Mouse (Mus musculus) liver, adult 2 months (tissue): ENCODE data around the gene Fbxo6. TPM values are rescaled to one million over a fixed set of nuclear protein-coding genes. Genes with fewer than 3 reads are reported as not detected.
"Not testable (repeated sequence)": the region's sequence is repeated elsewhere in the genome, so short reads cannot be mapped to it uniquely, and the experiment has no call there.

ENCODE experiments used
- DNase-seq: peaks from one replicate; pipeline ENCODE4 v3.0.0-alpha.2; 2011; ENCODE audit warnings: low read depth, low spot score; ENCODE audit errors: extremely low read depth
- H3K27ac ChIP-seq: fragments of 200-500 bp; replicated peaks from 2 replicates; pipeline ENCODE4 v1.5.1; 2012; ENCODE audit warnings: low read depth, mild to moderate bottlenecking, control low read depth, inconsistent platforms, low read length; ENCODE audit not compliant: insufficient read depth
- H3K27me3 ChIP-seq: fragments of 200-500 bp; 2 replicates; pipeline ENCODE4 v1.6.1; 2012; ENCODE audit warnings: mild to moderate bottlenecking, moderate library complexity, low read length, inconsistent platforms; ENCODE audit not compliant: control insufficient read depth, insufficient read depth
- H3K36me3 ChIP-seq: fragments of 200-500 bp; 2 replicates; pipeline ENCODE4 v1.6.1; 2012; ENCODE audit warnings: low read length, inconsistent platforms; ENCODE audit not compliant: control insufficient read depth, insufficient read depth
- H3K4me1 ChIP-seq: fragments of 200-500 bp; 2 replicates; pipeline ENCODE4 v1.6.1; 2011; ENCODE audit warnings: low read length; ENCODE audit not compliant: control insufficient read depth, insufficient read depth
- H3K4me3 ChIP-seq: fragments of 200-500 bp; 2 replicates; pipeline ENCODE4 v1.5.1; 2011; ENCODE audit warnings: low read depth, mild to moderate bottlenecking, control low read depth, low read length, moderate library complexity; ENCODE audit not compliant: insufficient read depth
- H3K79me2 ChIP-seq: fragments of 200-500 bp; 2 replicates; pipeline ENCODE4 v1.6.1; 2012; ENCODE audit warnings: inconsistent platforms, mild to moderate bottlenecking, low read length, moderate library complexity; ENCODE audit not compliant: control insufficient read depth, insufficient read depth
- H3K9ac ChIP-seq: fragments of 200-500 bp; 2 replicates; pipeline ENCODE4 v1.6.1; 2012; ENCODE audit warnings: low read depth, mild to moderate bottlenecking, control low read depth, inconsistent platforms, low read length
- CTCF ChIP-seq: fragments of 200-500 bp; IDR thresholded peaks from 2 replicates; pipeline ENCODE4 v1.5.1; 2011; ENCODE audit warnings: low read depth, low read length, control low read depth
- POLR2A ChIP-seq: fragments of 200-500 bp; IDR thresholded peaks from 2 replicates; pipeline ENCODE4 v1.6.1; 2011; ENCODE audit warnings: low read length, control low read depth; ENCODE audit not compliant: insufficient read depth; ENCODE audit errors: extremely low read depth
- WGBS: fragments of 180-500 bp; shearing (Covaris S2); methylation state at CpG from one replicate; pipeline ENCODE4 v1.1.7; 2018; 5-methylcytosine and 5-hydroxymethylcytosine counted together
- polyA plus RNA-seq: library from polyadenylated mRNA; depleted of rRNA; stranded (reverse); fragments of >200 nt; gene quantifications from 2 replicates; pipeline ENCODE4 v1.2.3, GENCODE M21; 2012
- total RNA-seq: library from RNA; depleted of rRNA; stranded (reverse); fragments of >200 nt; gene quantifications from 2 replicates; pipeline ENCODE4 v1.2.3, GENCODE M21; 2014

The Fbxo6 gene
- total and polyA plus RNA-seq, 2 experiments: 38.7 to 91.9 TPM

- Histone ChIP-seq H3K27me3 (no peaks in the 10 kb centered on the region), H3K36me3 (no peaks in the 10 kb centered on the region), H3K4me1 (no peaks in the 10 kb centered on the region), H3K9ac (no peak overlapping the region), H3K27ac (no peak overlapping the region), H3K4me3 (no peak overlapping the region), H3K79me2 (no peaks in the 10 kb centered on the region)
- TF ChIP-seq CTCF: no peak
- TF ChIP-seq POLR2A: no peak
- 81% methylated on average over 9 of the region's 9 CpGs for WGBS
- DNase-seq: no peak
Measured at GRCm38 (mm10) chr4:148184564-148184963, 32.6 kb upstream of the Fbxo6 start.

GRCm38 (mm10) chr4:148182363-148182762 lies 30.4 kb upstream of the Fbxo6 start:
- Histone ChIP-seq H3K4me1 (no peaks in the 10 kb centered on the region), H3K27me3 (no peaks in the 10 kb centered on the region; the same call in 1 of the 2 replicates), H3K4me3 (no peak overlapping the region), H3K27ac (no peak overlapping the region), H3K79me2 (no peaks in the 10 kb centered on the region), H3K9ac (no peak overlapping the region), H3K36me3 (no peaks in the 10 kb centered on the region)
- TF ChIP-seq CTCF: no peak
- DNase-seq: no peak
- 39% methylated on average over 8 of the region's 8 CpGs for WGBS

- Histone ChIP-seq H3K27me3 (no peaks in the 10 kb centered on the region; the same call in 1 of the 2 replicates), H3K36me3 (no peaks in the 10 kb centered on the region), H3K4me3 (no peak overlapping the region), H3K4me1 (no peaks in the 10 kb centered on the region), H3K79me2 (no peaks in the 10 kb centered on the region), H3K27ac (no peak overlapping the region), H3K9ac (no peak overlapping the region)
- 85% methylated on average over 12 of the region's 12 CpGs for WGBS
- no peak for DNase-seq
- no peak for TF ChIP-seq CTCF
- no peak for TF ChIP-seq POLR2A
Measured at GRCm38 (mm10) chr4:148181483-148181882, 29.5 kb upstream of the Fbxo6 start.

- Histone ChIP-seq H3K4me1 (no peaks in the 10 kb centered on the region), H3K4me3 (no peak overlapping the region), H3K36me3 (no peaks in the 10 kb centered on the region), H3K27ac (no peak overlapping the region), H3K79me2 (no peaks in the 10 kb centered on the region), H3K27me3 (peaks cover 3% of the 10 kb centered on the region), H3K9ac (no peak overlapping the region)
- no peak for TF ChIP-seq CTCF
- DNase-seq: no peak
Measured at GRCm38 (mm10) chr4:148177716-148178115, 25.8 kb upstream of the Fbxo6 start.

GRCm38 (mm10) chr4:148176603-148177002 lies 24.7 kb upstream of the Fbxo6 start:
- WGBS: 54% methylated on average over 5 of the region's 6 CpGs
- not testable (repeated sequence) for H3K79me2 ChIP-seq, H3K9ac ChIP-seq, DNase-seq, H3K4me1 ChIP-seq, H3K4me3 ChIP-seq, H3K27me3 ChIP-seq, H3K27ac ChIP-seq, H3K36me3 ChIP-seq

- no peak overlapping the region for H3K27ac ChIP-seq
- H3K79me2 ChIP-seq: no peaks in the 10 kb centered on the region
- H3K4me1 ChIP-seq: no peaks in the 10 kb centered on the region
- no peak overlapping the region for H3K4me3 ChIP-seq
- no peak overlapping the region for H3K9ac ChIP-seq
- no peaks in the 10 kb centered on the region for H3K36me3 ChIP-seq
- peaks cover 3% of the 10 kb centered on the region for H3K27me3 ChIP-seq
- DNase-seq: no peak
- TF ChIP-seq POLR2A: no peak
- TF ChIP-seq CTCF: no peak
- 27% methylated on average over 12 of the region's 12 CpGs for WGBS
Measured at GRCm38 (mm10) chr4:148174495-148174862, 22.5 kb upstream of the Fbxo6 start.
